ENCODE assay signal across 22 mouse cellular contexts in the genomic region with DNA sequence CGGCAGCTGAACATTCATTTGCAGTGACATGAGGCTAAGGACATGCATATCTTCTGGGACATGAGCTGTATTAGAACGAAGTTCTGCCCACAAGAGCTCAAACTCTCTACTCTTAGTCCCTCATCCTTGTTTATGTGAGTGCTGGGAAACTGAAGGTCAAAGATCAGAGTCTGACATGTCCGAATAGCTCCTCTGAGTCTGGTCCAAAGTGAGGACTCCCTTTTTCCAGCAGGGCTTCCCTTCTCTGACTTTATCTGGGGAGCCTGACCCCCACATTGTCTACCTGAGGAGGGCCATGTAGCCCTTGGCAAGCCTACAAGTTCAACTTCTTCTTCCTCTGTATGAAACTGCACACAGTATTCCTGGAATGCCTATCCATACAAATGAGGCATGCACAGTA.
DNase-seq lines count a peak whose midpoint lies in the region; ATAC-seq lines count a peak whose summit lies in the region.
"Had no signal": no experiment of that assay in that cellular context is flagged by ENCODE, and none has a peak within 500 bp of the region (broad histone marks: within the 10 kb centered on the region; RNA-seq: fewer than 3 reads in every experiment).

No protein-coding gene starts in this region.

- no peaks in the 10 kb centered on the region for H3K36me3 ChIP-seq in heart, embryonic 12.5 days
- H3K36me3 ChIP-seq in hindbrain, embryonic 13.5 days = peaks cover 9% of the 10 kb centered on the region; the same call in 1 of the 2 replicates
- H3K36me3 ChIP-seq in hindbrain, embryonic 14.5 days (replicated peaks; ENCODE audit: control insufficient read depth, insufficient read depth) = no peaks in the 10 kb centered on the region
- H3K36me3 ChIP-seq: embryonic facial prominence, embryonic 15.5 days had no signal

- peak; percentile 39; the same call in 1 of the 2 replicates for ATAC-seq in heart, embryonic 12.5 days (ENCODE audit: insufficient number of reproducible peaks, low FRiP score)
- no peak for ATAC-seq in hindbrain, embryonic 13.5 days (ENCODE audit: low FRiP score)
- no peak for ATAC-seq in hindbrain, embryonic 14.5 days (ENCODE audit: low FRiP score)
- ATAC-seq: forebrain, embryonic 14.5 days had no signal

- WGBS in heart, embryonic 12.5 days = 67% methylated on average over 3 of the region's 3 CpGs
- 81% methylated on average over 3 of the region's 3 CpGs for WGBS in hindbrain, embryonic 13.5 days
- WGBS in hindbrain, embryonic 14.5 days = 82% methylated on average over 3 of the region's 3 CpGs

- no peaks in the 10 kb centered on the region for H3K27me3 ChIP-seq in heart, embryonic 12.5 days (replicated peaks)
- H3K27me3 ChIP-seq in hindbrain, embryonic 13.5 days = no peaks in the 10 kb centered on the region
- no peaks in the 10 kb centered on the region for H3K27me3 ChIP-seq in hindbrain, embryonic 14.5 days (ENCODE audit: control insufficient read depth, insufficient read depth, low read length)
- H3K27me3 ChIP-seq: embryonic facial prominence, embryonic 13.5 days; embryonic facial prominence, embryonic 15.5 days; forebrain, embryonic 12.5 days had no signal

- no peak overlapping the region for H3K4me3 ChIP-seq in heart, embryonic 12.5 days
- H3K4me3 ChIP-seq in hindbrain, embryonic 13.5 days = no peak overlapping the region
- H3K4me3 ChIP-seq in hindbrain, embryonic 14.5 days (replicated peaks; ENCODE audit: low read length) = no peak overlapping the region
- H3K4me3 ChIP-seq: embryonic facial prominence, embryonic 13.5 days; embryonic facial prominence, embryonic 15.5 days; erythroblast, embryonic 14.5 days; forebrain, embryonic 10.5 days; forebrain, embryonic 12.5 days had no signal

- DNase-seq in heart, adult 9 months (ENCODE audit: low spot score in 2 of 2) = no peak
- DNase-seq in hindbrain, embryonic 14.5 days (ENCODE audit: low spot score) = no peak
- DNase-seq in kidney, adult 9 months = peak; percentile 47
- no peak for DNase-seq in kidney, adult 11 months
- DNase-seq: adrenal gland, adult 2 months; adrenal gland, postnatal 10 days; adrenal gland, postnatal 25 days; cerebellum, adult 11 months; cerebellum, adult 18-20 months; cerebellum, adult 8-10 months; cerebellum, adult 9-11 months; cerebellum, postnatal 14 days; cerebellum, postnatal 36 days; embryo, embryonic 11 days had no signal

- no peak overlapping the region for H3K9ac ChIP-seq in heart, embryonic 12.5 days
- no peak overlapping the region for H3K9ac ChIP-seq in hindbrain, embryonic 13.5 days
- H3K9ac ChIP-seq in hindbrain, embryonic 14.5 days = no peak overlapping the region
- H3K9ac ChIP-seq: embryonic facial prominence, embryonic 13.5 days; embryonic facial prominence, embryonic 15.5 days; forebrain, embryonic 12.5 days had no signal

- H3K27ac ChIP-seq in heart, embryonic 12.5 days (ENCODE audit: poor library complexity, severe bottlenecking) = no peak overlapping the region
- H3K27ac ChIP-seq in hindbrain, embryonic 13.5 days = 0 out of 2 replicates have a peak overlapping the region, but pooled peaks have one; percentile 20
- no peak overlapping the region for H3K27ac ChIP-seq in hindbrain, embryonic 14.5 days
- H3K27ac ChIP-seq: embryonic facial prominence, embryonic 13.5 days; embryonic facial prominence, embryonic 15.5 days; forebrain, embryonic 10.5 days; forebrain, embryonic 12.5 days had no signal

- peaks cover 8% of the 10 kb centered on the region; the same call in 1 of the 2 replicates for H3K9me3 ChIP-seq in heart, embryonic 12.5 days (replicated peaks)
- H3K9me3 ChIP-seq in hindbrain, embryonic 13.5 days = no peaks in the 10 kb centered on the region
- no peaks in the 10 kb centered on the region for H3K9me3 ChIP-seq in hindbrain, embryonic 14.5 days (ENCODE audit: control insufficient read depth, low read length)
- H3K9me3 ChIP-seq: embryonic facial prominence, embryonic 13.5 days; embryonic facial prominence, embryonic 15.5 days had no signal

- H3K4me1 ChIP-seq in heart, embryonic 12.5 days (replicated peaks) = peaks cover 10% of the 10 kb centered on the region
- H3K4me1 ChIP-seq in hindbrain, embryonic 13.5 days (replicated peaks) = peaks cover 19% of the 10 kb centered on the region
- H3K4me1 ChIP-seq in hindbrain, embryonic 14.5 days (replicated peaks; ENCODE audit: control insufficient read depth, insufficient read depth, low read length) = peaks cover 6% of the 10 kb centered on the region; the same call in 1 of the 2 replicates
- H3K4me1 ChIP-seq: embryonic facial prominence, embryonic 13.5 days; embryonic facial prominence, embryonic 15.5 days; forebrain, embryonic 10.5 days; forebrain, embryonic 12.5 days had no signal

- H3K4me2 ChIP-seq in heart, embryonic 12.5 days = no peak overlapping the region
- no peak overlapping the region for H3K4me2 ChIP-seq in hindbrain, embryonic 13.5 days
- H3K4me2 ChIP-seq in hindbrain, embryonic 14.5 days (replicated peaks) = no peak overlapping the region
- H3K4me2 ChIP-seq: embryonic facial prominence, embryonic 13.5 days; embryonic facial prominence, embryonic 15.5 days; forebrain, embryonic 12.5 days had no signal
